In genomic region chr2:145172978-145173655, GRCm38 (mm10) we compare ENCODE assay signal across 16 mouse cellular contexts. TPM values are rescaled to one million over a fixed set of nuclear protein-coding genes. Genes with fewer than 3 reads are reported as not detected.
A peak's percentile ranks its signal among the peaks of the same experiment; 100 is the strongest.
DNase-seq lines count a peak whose midpoint lies in the region; ATAC-seq and TF ChIP-seq lines count a peak whose summit lies in the region.
"Had no signal": no experiment of that assay in that cellular context is flagged by ENCODE, and none has a peak within 500 bp of the region (broad histone marks: within the 10 kb centered on the region; RNA-seq: fewer than 3 reads in every experiment).

No protein-coding gene starts in this region.

- no peak overlapping the region for H3K9ac ChIP-seq in forebrain, postnatal 0 days
- no peak overlapping the region for H3K9ac ChIP-seq in forebrain, embryonic 13.5 days
- H3K9ac ChIP-seq: heart, embryonic 13.5 days; limb, embryonic 12.5 days; liver, embryonic 13.5 days had no signal

- intact Hi-C loops in left cerebral cortex, adult 2 months (cut with DNase I): loop anchor here (1.0 to 2.0 kb wide), 3 partner anchors 22 to 210 kb away; no protein-coding TSS in a partner anchor

- ATAC-seq in forebrain, postnatal 0 days: no peak
- no peak for ATAC-seq in forebrain, embryonic 13.5 days

- no peak overlapping the region for H3K4me2 ChIP-seq in forebrain, postnatal 0 days (ENCODE audit: low read depth)
- no peak overlapping the region for H3K4me2 ChIP-seq in forebrain, embryonic 13.5 days
- H3K4me2 ChIP-seq: heart, embryonic 13.5 days; limb, embryonic 12.5 days; liver, embryonic 13.5 days had no signal

- no peaks in the 10 kb centered on the region for H3K36me3 ChIP-seq in forebrain, postnatal 0 days (ENCODE audit: insufficient read depth)
- no peaks in the 10 kb centered on the region for H3K36me3 ChIP-seq in forebrain, embryonic 13.5 days (ENCODE audit: poor library complexity, severe bottlenecking)
- H3K36me3 ChIP-seq: forebrain, embryonic 10.5 days; heart, embryonic 13.5 days; limb, embryonic 12.5 days; liver, embryonic 13.5 days had no signal

- WGBS in forebrain, postnatal 0 days: 80% methylated on average over 4 of the region's 4 CpGs
- WGBS in forebrain, embryonic 13.5 days: 91% methylated on average over 4 of the region's 4 CpGs

- H3K27me3 ChIP-seq in forebrain, postnatal 0 days (ENCODE audit: insufficient read depth, low read length): no peaks in the 10 kb centered on the region
- H3K27me3 ChIP-seq in forebrain, embryonic 13.5 days: 0 out of 2 replicates have a peak, but pooled peaks cover 7% of the 10 kb centered on the region
- H3K27me3 ChIP-seq: megakaryocyte, embryonic 14.5 days had no signal

- peak; percentile 8 for DNase-seq in forebrain, postnatal 0 days
- DNase-seq in left cerebral cortex, adult 2 months (ENCODE audit: extremely low spot score in 1 of 2, low spot score in 2 of 2): peak in 1 of 2 experiments; percentile 23
- DNase-seq in left cerebral cortex, adult 11 months (ENCODE audit: low spot score): no peak
- peak; percentile 57 for DNase-seq in 3134 (ENCODE audit: extremely low read depth, insufficient read length, low spot score)
- peak; percentile 80 for DNase-seq in brain, adult 2 months (ENCODE audit: low read depth, low spot score)
- no peak for DNase-seq in layer of hippocampus, adult 8-10 months (ENCODE audit: low spot score in 2 of 2)
- DNase-seq: cerebellum, adult 9-11 months; heart, postnatal 4 days; kidney, adult 18-20 months; kidney, postnatal 10 days; liver, embryonic 13.5 days had no signal

- H3K4me1 ChIP-seq in forebrain, postnatal 0 days (ENCODE audit: insufficient read depth): no peaks in the 10 kb centered on the region
- peaks cover 8% of the 10 kb centered on the region for H3K4me1 ChIP-seq in forebrain, embryonic 13.5 days

- TF ChIP-seq CTCF in forebrain, postnatal 0 days (IDR thresholded peaks at IDR 0.05; ENCODE audit: low read depth): 0 out of 2 replicates have a peak, but pooled peaks have one; percentile 13
- peak; percentile 40 for TF ChIP-seq CTCF in left cerebral cortex, adult 2 months (IDR thresholded peaks at IDR 0.05)

- H3K9me3 ChIP-seq in forebrain, postnatal 0 days (ENCODE audit: low read length): no peaks in the 10 kb centered on the region
- no peaks in the 10 kb centered on the region for H3K9me3 ChIP-seq in forebrain, embryonic 13.5 days (replicated peaks)
- H3K9me3 ChIP-seq: forebrain, embryonic 10.5 days; heart, embryonic 13.5 days; limb, embryonic 12.5 days; liver, embryonic 13.5 days; megakaryocyte, embryonic 14.5 days had no signal

- H3K27ac ChIP-seq in forebrain, postnatal 0 days (ENCODE audit: low read depth, low read length): no peak overlapping the region
- no peak overlapping the region for H3K27ac ChIP-seq in forebrain, embryonic 13.5 days
- peak overlapping the region; percentile 33 for H3K27ac ChIP-seq in left cerebral cortex, adult 2 months
- H3K27ac ChIP-seq: forebrain, embryonic 10.5 days; heart, embryonic 13.5 days; limb, embryonic 12.5 days; liver, embryonic 13.5 days had no signal

- H3K4me3 ChIP-seq in forebrain, postnatal 0 days (ENCODE audit: low read depth, low read length): no peak overlapping the region
- no peak overlapping the region for H3K4me3 ChIP-seq in forebrain, embryonic 13.5 days
- H3K4me3 ChIP-seq in left cerebral cortex, adult 2 months: no peak overlapping the region
- H3K4me3 ChIP-seq: forebrain, embryonic 10.5 days; heart, embryonic 13.5 days; limb, embryonic 12.5 days; liver, embryonic 13.5 days had no signal

RNA-seq across cellular contexts. Expression of gene Slc24a3, which starts 5.6 kb away (rescaled TPM):
- 31.7 and 40.6 TPM in 2 replicates for total RNA-seq in forebrain, postnatal 0 days (2014; rRNA removed)
- polyA plus RNA-seq in forebrain, postnatal 0 days (2015; fragmentation: Nextera tagmentation; extraction: Ambion mirVana): 15.3 and 27.0 TPM in 2 replicates
- 1.5 and 1.6 TPM in 2 replicates for polyA plus RNA-seq in forebrain, embryonic 13.5 days (2015; fragmentation: Nextera tagmentation; extraction: Ambion mirVana)
- 100 to 1,000 TPM; 108 to 113 TPM for total RNA-seq in left cerebral cortex, adult 2 months (2021)
- 100 to 1,000 TPM; 151 to 176 (median 168) TPM for total RNA-seq in layer of hippocampus, adult 8-10 months (2022)

Comparison
In these comparisons a context has a peak if more than half of its experiments do, and no peak if none do; other contexts are left out.
1. DNase-seq: peak in forebrain, postnatal 0 days (single experiment), 3134 (single experiment) and brain, adult 2 months (single experiment); none in left cerebral cortex, adult 11 months (single experiment) and layer of hippocampus, adult 8-10 months (0 of 2).